Comparison of ENCODE assay signal across 14 mouse cellular contexts in genomic region chr11:94913302-94914090, GRCm38 (mm10). TPM values are rescaled to one million over a fixed set of nuclear protein-coding genes. Genes with fewer than 3 reads are reported as not detected.
A peak's percentile ranks its signal among the peaks of the same experiment; 100 is the strongest.
DNase-seq lines count a peak whose midpoint lies in the region; ATAC-seq and TF ChIP-seq lines count a peak whose summit lies in the region.
"Had no signal": no experiment of that assay in that cellular context is flagged by ENCODE, and none has a peak within 500 bp of the region (broad histone marks: within the 10 kb centered on the region; RNA-seq: fewer than 3 reads in every experiment).

No protein-coding gene starts in this region.

- H3K4me3 ChIP-seq in gastrocnemius, adult 2 months = peak overlapping the region; percentile 26; the same call in 1 of the 2 replicates
- no peak overlapping the region for H3K4me3 ChIP-seq in lung, embryonic 15.5 days
- H3K4me3 ChIP-seq in liver, embryonic 11.5 days (ENCODE audit: low read depth, low read length) = no peak overlapping the region
- no peak overlapping the region for H3K4me3 ChIP-seq in neural tube, embryonic 15.5 days (replicated peaks)

- intact Hi-C loops in gastrocnemius, adult 2 months (cut with DNase I) = loop anchor here (2.0 kb wide), 1 partner anchor 23 kb away; the partner anchor contains the start of gene Col1a1

- no peak overlapping the region for H3K9ac ChIP-seq in lung, embryonic 15.5 days
- no peak overlapping the region for H3K9ac ChIP-seq in liver, embryonic 11.5 days (ENCODE audit: low read depth, low read length)
- H3K9ac ChIP-seq in neural tube, embryonic 15.5 days (replicated peaks) = no peak overlapping the region
- H3K9ac ChIP-seq: lung, embryonic 14.5 days had no signal

- H3K27me3 ChIP-seq in lung, embryonic 15.5 days = no peaks in the 10 kb centered on the region
- H3K27me3 ChIP-seq in liver, embryonic 11.5 days (replicated peaks; ENCODE audit: control insufficient read depth, insufficient read depth, low read length) = no peaks in the 10 kb centered on the region
- no peaks in the 10 kb centered on the region for H3K27me3 ChIP-seq in neural tube, embryonic 15.5 days (replicated peaks)

- H3K4me2 ChIP-seq in lung, embryonic 15.5 days = no peak overlapping the region
- no peak overlapping the region for H3K4me2 ChIP-seq in liver, embryonic 11.5 days
- H3K4me2 ChIP-seq in neural tube, embryonic 15.5 days = no peak overlapping the region
- H3K4me2 ChIP-seq: lung, embryonic 14.5 days had no signal

- WGBS in lung, embryonic 15.5 days = 59% methylated on average over 6 of the region's 6 CpGs
- WGBS in liver, embryonic 11.5 days = 67% methylated on average over 6 of the region's 6 CpGs
- 66% methylated on average over 6 of the region's 6 CpGs for WGBS in neural tube, embryonic 15.5 days

- peaks cover 48% of the 10 kb centered on the region for H3K4me1 ChIP-seq in lung, embryonic 15.5 days
- H3K4me1 ChIP-seq in liver, embryonic 11.5 days (replicated peaks; ENCODE audit: control insufficient read depth, insufficient read depth, low read length) = no peaks in the 10 kb centered on the region; the same call in 1 of the 2 replicates
- peaks cover 4% of the 10 kb centered on the region; the same call in 1 of the 2 replicates for H3K4me1 ChIP-seq in neural tube, embryonic 15.5 days

- H3K36me3 ChIP-seq in lung, embryonic 15.5 days = no peaks in the 10 kb centered on the region
- no peaks in the 10 kb centered on the region for H3K36me3 ChIP-seq in liver, embryonic 11.5 days (ENCODE audit: control insufficient read depth, insufficient read depth, low read length)
- no peaks in the 10 kb centered on the region for H3K36me3 ChIP-seq in neural tube, embryonic 15.5 days

- no peak for TF ChIP-seq CTCF in gastrocnemius, adult 2 months (IDR thresholded peaks at IDR 0.05)

- H3K27ac ChIP-seq in gastrocnemius, adult 2 months = peak overlapping the region; percentile 84
- H3K27ac ChIP-seq in lung, embryonic 15.5 days = peak overlapping the region; percentile 22
- no peak overlapping the region for H3K27ac ChIP-seq in liver, embryonic 11.5 days (ENCODE audit: low read depth, low read length)
- H3K27ac ChIP-seq in neural tube, embryonic 15.5 days (replicated peaks) = no peak overlapping the region

- peak; percentile 71 for DNase-seq in gastrocnemius, adult 18-20 months (ENCODE audit: low spot score)
- DNase-seq in gastrocnemius, postnatal 10 days = no peak
- DNase-seq in brain, adult 2 months (ENCODE audit: low read depth, low spot score) = peak; percentile 93
- peak; percentile 75 for DNase-seq in gastrocnemius, adult 2 months
- DNase-seq in thymus, postnatal 4 days = no peak
- DNase-seq in liver, embryonic 11.5 days (ENCODE audit: low spot score) = no peak
- DNase-seq: kidney, postnatal 10 days; lung, embryonic 14.5 days had no signal

- ATAC-seq in lung, embryonic 15.5 days (ENCODE audit: borderline replicate concordance, extremely low read depth, low FRiP score, low TSS enrichment) = no peak
- ATAC-seq in liver, embryonic 11.5 days (replicated peaks; ENCODE audit: low FRiP score) = no peak
- no peak for ATAC-seq in neural tube, embryonic 15.5 days (ENCODE audit: low FRiP score)
- ATAC-seq: CD4-positive, CD25-positive, alpha-beta regulatory T cell, adult 4 months had no signal

- no peaks in the 10 kb centered on the region for H3K9me3 ChIP-seq in lung, embryonic 15.5 days
- no peaks in the 10 kb centered on the region for H3K9me3 ChIP-seq in liver, embryonic 11.5 days (ENCODE audit: control insufficient read depth, low read length)
- H3K9me3 ChIP-seq in neural tube, embryonic 15.5 days (replicated peaks) = no peaks in the 10 kb centered on the region

RNA-seq across cellular contexts. Expression of gene Col1a1, which starts 22.5 kb away (rescaled TPM):
- 10 to 100 TPM; 64.6 to 65.0 TPM for total RNA-seq in gastrocnemius, adult 18-20 months (2021)
- 1,000 to 10,000 TPM; 5,070 to 7,999 TPM for total RNA-seq in gastrocnemius, postnatal 10 days (2021)
- total RNA-seq in gastrocnemius, adult 2 months (2021) = 100 to 1,000 TPM; 154 to 483 TPM
- 1,191 and 1,256 TPM in 2 replicates for polyA plus RNA-seq in lung, embryonic 15.5 days (2015; fragmentation: Nextera tagmentation; extraction: Ambion mirVana)
- 191 and 221 TPM in 2 replicates for polyA plus RNA-seq in liver, embryonic 11.5 days (2014; fragmentation: Nextera tagmentation; extraction: Ambion mirVana)
- 317 and 375 TPM in 2 replicates for polyA plus RNA-seq in neural tube, embryonic 15.5 days (2015; fragmentation: Nextera tagmentation; extraction: Ambion mirVana)

RNA-seq across cellular contexts. Expression of gene Hils1, which starts 53.9 kb away (rescaled TPM):
- not detected for total RNA-seq in gastrocnemius, adult 18-20 months (2021)
- total RNA-seq in gastrocnemius, postnatal 10 days (2021) = not detected
- not detected for total RNA-seq in gastrocnemius, adult 2 months (2021)
- polyA plus RNA-seq in lung, embryonic 15.5 days (2015; fragmentation: Nextera tagmentation; extraction: Ambion mirVana) = not detected in 2 replicates
- not detected in 2 replicates for polyA plus RNA-seq in liver, embryonic 11.5 days (2014; fragmentation: Nextera tagmentation; extraction: Ambion mirVana)
- not detected in 2 replicates for polyA plus RNA-seq in neural tube, embryonic 15.5 days (2015; fragmentation: Nextera tagmentation; extraction: Ambion mirVana)
- polyA plus RNA-seq: CD4-positive, CD25-positive, alpha-beta regulatory T cell, adult 4 months; embryonic facial prominence, embryonic 11.5 days; lung, embryonic 14.5 days; neural tube, embryonic 11.5 days; spleen, adult 2 months had no signal

Comparison
In these comparisons a context has a peak if more than half of its experiments do, and no peak if none do; other contexts are left out.
1. DNase-seq: peak in gastrocnemius, adult 18-20 months (single experiment), brain, adult 2 months (single experiment) and gastrocnemius, adult 2 months (single experiment); none in gastrocnemius, postnatal 10 days (single experiment), thymus, postnatal 4 days (single experiment) and liver, embryonic 11.5 days (single experiment).
2. RNA of gene Col1a1, which starts 22.5 kb away (total RNA-seq): 5,070 to 7,999 TPM in gastrocnemius, postnatal 10 days; 154 to 483 TPM in gastrocnemius, adult 2 months and 64.6 to 65.0 TPM in gastrocnemius, adult 18-20 months; every median in the first group is over 10 times any median in the second.
3. H3K27ac ChIP-seq: peak in gastrocnemius, adult 2 months (single experiment) and lung, embryonic 15.5 days (single experiment); none in liver, embryonic 11.5 days (single experiment) and neural tube, embryonic 15.5 days (single experiment).